Mouse (Mus musculus) layer of hippocampus, postnatal 36 days (tissue): ENCODE data around the gene Tigar. TPM values are rescaled to one million over a fixed set of nuclear protein-coding genes. Genes with fewer than 3 reads are reported as not detected.

Source experiments
- DNase-seq, 2 experiments: peaks; one replicate each; pipeline ENCODE4 v3.0.0; 2022
- total RNA-seq, 2 experiments: library from RNA; stranded (reverse); gene quantifications; 2 replicates each; pipeline ENCODE4 v1.2.3; 2021

Gene Tigar
- total RNA-seq, 2 experiments from 2014 or later = 27.6 to 31.7 TPM

GRCm38 (mm10) chr6:127079867-127080731 lies 29.3 kb downstream of the Tigar start:
- DNase-seq = peak; percentile 58 to 66

GRCm38 (mm10) chr6:127072817-127073216 lies 36.5 kb downstream of the Tigar start, which contains the start of gene Fgf23:
TSS of gene Fgf23 (plus strand) at chr6:127072902.
- DNase-seq = no peak

- no peak for DNase-seq
These were observed 44.5 kb downstream of the Tigar start for GRCm38 (mm10) chr6:127064815-127065214.

GRCm38 (mm10) chr6:127063915-127064314 lies 45.4 kb downstream of the Tigar start:
- DNase-seq = no peak

GRCm38 (mm10) chr6:127059975-127060374 lies 49.4 kb downstream of the Tigar start:
- no peak for DNase-seq

GRCm38 (mm10) chr6:127056990-127057588 lies 52.3 kb downstream of the Tigar start:
- DNase-seq = no peak

GRCm38 (mm10) chr6:127050847-127051246 lies 58.5 kb downstream of the Tigar start:
- no peak for DNase-seq

- no peak for DNase-seq
These were observed 64.4 kb downstream of the Tigar start for GRCm38 (mm10) chr6:127044909-127045308.

Other genes with a start within 250 kb of the Tigar start
- under 1 TPM; 0.18 to 0.32 TPM for gene Dyrk4, start 187.7 kb downstream of the Tigar start, total RNA-seq
- 1 to 10 TPM; 2.7 to 2.8 TPM for gene Rad51ap1, start 170.0 kb downstream of the Tigar start, total RNA-seq
- 10 to 100 TPM; 45.7 to 46.1 TPM for gene D6Wsu163e, start 169.6 kb downstream of the Tigar start, total RNA-seq
- not detected for gene Fgf6, start 94.0 kb downstream of the Tigar start, total RNA-seq
- gene Fgf23, start 36.7 kb downstream of the Tigar start, total RNA-seq = under 1 TPM; 0.25 to 0.48 TPM
- 100 to 1,000 TPM; 144 to 150 TPM for gene Ccnd2, start 42.6 kb upstream of the Tigar start, total RNA-seq